Mouse (Mus musculus) Muller cell, postnatal 12 days (primary cell): ENCODE data around the gene Slc6a11.

Experiments used
- DNase-seq: peaks from one replicate; pipeline ENCODE4 v3.0.0-alpha.2; 2015; ENCODE audit errors: inconsistent ontology term

The Slc6a11 gene

GRCm38 (mm10) chr6:114178141-114178540, 47.1 kb downstream of the Slc6a11 start:
- no peak for DNase-seq

- no peak for DNase-seq
Observed at GRCm38 (mm10) chr6:114182366-114183179, 51.5 kb downstream of the Slc6a11 start.

- DNase-seq, result peak; percentile 9
Observed at GRCm38 (mm10) chr6:114187121-114187520, 56.1 kb downstream of the Slc6a11 start.

- no peak for DNase-seq
Observed at GRCm38 (mm10) chr6:114188869-114189268, 57.8 kb downstream of the Slc6a11 start.

GRCm38 (mm10) chr6:114195998-114196397, 65.0 kb downstream of the Slc6a11 start:
- no peak for DNase-seq

GRCm38 (mm10) chr6:114199200-114199845, 68.3 kb downstream of the Slc6a11 start:
- DNase-seq, result peak; percentile 76

GRCm38 (mm10) chr6:114204557-114204956, 73.5 kb downstream of the Slc6a11 start:
- no peak for DNase-seq

GRCm38 (mm10) chr6:114208296-114208695, 77.3 kb downstream of the Slc6a11 start:
- no peak for DNase-seq

- no peak for DNase-seq
Observed at GRCm38 (mm10) chr6:114214393-114214792, 83.4 kb downstream of the Slc6a11 start.

GRCm38 (mm10) chr6:114216741-114217414, 85.8 kb downstream of the Slc6a11 start:
- DNase-seq, result peak; percentile 36

GRCm38 (mm10) chr6:114224399-114224798, 93.4 kb downstream of the Slc6a11 start:
- DNase-seq, result no peak

GRCm38 (mm10) chr6:114227378-114227777, 96.3 kb downstream of the Slc6a11 start:
- DNase-seq, result no peak

GRCm38 (mm10) chr6:114228196-114228595, 97.2 kb downstream of the Slc6a11 start:
- no peak for DNase-seq

GRCm38 (mm10) chr6:114238892-114239644, 108.0 kb downstream of the Slc6a11 start:
- no peak for DNase-seq

GRCm38 (mm10) chr6:114245665-114246064, 114.6 kb downstream of the Slc6a11 start:
- no peak for DNase-seq

- peak; percentile 53 for DNase-seq
Observed at GRCm38 (mm10) chr6:114250311-114250710, 119.3 kb downstream of the Slc6a11 start.

GRCm38 (mm10) chr6:114254927-114255326, 123.9 kb downstream of the Slc6a11 start:
- no peak for DNase-seq

GRCm38 (mm10) chr6:114257762-114258361, 126.8 kb downstream of the Slc6a11 start:
- no peak for DNase-seq

GRCm38 (mm10) chr6:114258661-114259193, 127.7 kb downstream of the Slc6a11 start:
- DNase-seq, result no peak

- peak; percentile 83 for DNase-seq
Observed at GRCm38 (mm10) chr6:114261609-114262008, 130.6 kb downstream of the Slc6a11 start.

- no peak for DNase-seq
Observed at GRCm38 (mm10) chr6:114264010-114264409, 133.0 kb downstream of the Slc6a11 start.
